Mouse (Mus musculus): ENCODE measurements around the gene Prkar1b. TPM values are rescaled to one million over a fixed set of nuclear protein-coding genes. Genes with fewer than 3 reads are reported as not detected.
A peak's percentile ranks its signal among the peaks of the same experiment; 100 is the strongest.

The Prkar1b gene
- polyA plus RNA-seq, 1 experiment from 2014 or later: 9.6 TPM

DNA sequence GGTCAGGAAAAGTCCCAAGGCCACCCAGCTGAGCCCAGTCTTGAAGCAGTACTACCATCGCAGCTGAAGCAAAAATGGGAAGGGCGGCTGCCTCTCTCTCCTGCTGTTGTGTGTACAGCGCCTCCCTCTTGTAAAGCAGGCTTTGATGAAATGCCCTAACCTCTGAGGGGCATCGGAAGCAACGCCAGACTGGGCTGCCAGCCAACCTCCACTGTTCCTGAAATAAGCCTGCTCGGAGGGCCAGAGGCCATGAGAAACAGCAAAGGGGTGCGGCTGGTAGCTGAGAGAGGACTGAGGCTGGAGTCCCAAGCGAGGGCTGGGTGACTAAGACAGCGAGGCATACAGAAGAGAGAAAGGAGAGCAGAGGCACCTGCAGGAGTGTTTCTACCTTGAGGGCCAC, 161.0 kb downstream of the Prkar1b start:
- 0 out of 2 replicates have a peak overlapping the region, but pooled peaks have one; percentile 8 for H3K4me2 ChIP-seq (replicated peaks; ENCODE audit: low read depth)
- H3K9me3 ChIP-seq (ENCODE audit: control insufficient read depth, low read length): no peaks in the 10 kb centered on the region
- WGBS: 22% methylated on average over 9 of the region's 9 CpGs
- peaks cover 8% of the 10 kb centered on the region for H3K36me3 ChIP-seq (ENCODE audit: control insufficient read depth, insufficient read depth, low read length)
- 0 out of 2 replicates have a peak, but pooled peaks cover 3% of the 10 kb centered on the region for H3K27me3 ChIP-seq (ENCODE audit: control insufficient read depth, insufficient read depth, low read length)
- no peak for TF ChIP-seq EP300 (optimal IDR thresholded peaks at IDR 0.05)
- TF ChIP-seq CTCF (IDR thresholded peaks at IDR 0.05; ENCODE audit: low read depth): peak; percentile 51
- H3K9ac ChIP-seq (ENCODE audit: low read length): no peak overlapping the region
- H3K4me3 ChIP-seq (ENCODE audit: low read depth, low read length): no peak overlapping the region
- peak overlapping the region; percentile 56 for H3K27ac ChIP-seq (replicated peaks)
- H3K4me1 ChIP-seq (replicated peaks; ENCODE audit: control insufficient read depth, insufficient read depth): peaks cover 12% of the 10 kb centered on the region; the same call in 1 of the 2 replicates
- ATAC-seq (ENCODE audit: low FRiP score, low TSS enrichment): peak; percentile 66
- DNase-seq (ENCODE audit: low spot score): peak; percentile 85

DNA sequence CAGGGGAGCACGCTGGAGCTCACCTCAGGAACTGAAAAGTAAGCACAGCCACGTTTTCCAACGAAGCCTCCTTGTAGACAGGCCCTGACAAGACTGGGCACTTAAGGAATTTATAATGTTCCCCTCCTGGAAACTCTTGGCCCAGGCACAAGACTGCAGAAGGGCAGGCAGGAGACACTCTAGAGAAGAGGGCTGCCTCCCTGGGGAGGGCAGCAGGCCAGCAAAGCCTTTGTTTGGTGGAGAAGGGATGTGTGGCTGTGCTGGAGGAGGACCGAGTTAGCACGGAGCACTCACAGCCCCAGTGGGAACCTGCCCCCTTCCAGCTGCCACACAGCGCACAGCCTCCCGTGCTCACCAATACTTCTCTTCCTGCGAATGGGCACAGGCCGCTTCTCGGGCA, 161.8 kb downstream of the Prkar1b start:
- Histone ChIP-seq H3K9me3 (ENCODE audit: control insufficient read depth, low read length) (no peaks in the 10 kb centered on the region), H3K4me3 (ENCODE audit: low read depth, low read length) (no peak overlapping the region), H3K27ac (replicated peaks) (peak overlapping the region; percentile 56), H3K4me2 (replicated peaks; ENCODE audit: low read depth) (no peak overlapping the region), H3K9ac (ENCODE audit: low read length) (no peak overlapping the region), H3K27me3 (ENCODE audit: control insufficient read depth, insufficient read depth, low read length) (0 out of 2 replicates have a peak, but pooled peaks cover 3% of the 10 kb centered on the region), H3K4me1 (replicated peaks; ENCODE audit: control insufficient read depth, insufficient read depth) (peaks cover 12% of the 10 kb centered on the region; the same call in 1 of the 2 replicates), H3K36me3 (ENCODE audit: control insufficient read depth, insufficient read depth, low read length) (peaks cover 11% of the 10 kb centered on the region)
- DNase-seq (ENCODE audit: low spot score) (no peak), ATAC-seq (ENCODE audit: low FRiP score, low TSS enrichment) (no peak; the same call in 1 of the 2 replicates)
- WGBS: 47% methylated on average over 10 of the region's 10 CpGs
- TF ChIP-seq CTCF (IDR thresholded peaks at IDR 0.05; ENCODE audit: low read depth): no peak
- no peak for TF ChIP-seq EP300 (optimal IDR thresholded peaks at IDR 0.05)

DNA sequence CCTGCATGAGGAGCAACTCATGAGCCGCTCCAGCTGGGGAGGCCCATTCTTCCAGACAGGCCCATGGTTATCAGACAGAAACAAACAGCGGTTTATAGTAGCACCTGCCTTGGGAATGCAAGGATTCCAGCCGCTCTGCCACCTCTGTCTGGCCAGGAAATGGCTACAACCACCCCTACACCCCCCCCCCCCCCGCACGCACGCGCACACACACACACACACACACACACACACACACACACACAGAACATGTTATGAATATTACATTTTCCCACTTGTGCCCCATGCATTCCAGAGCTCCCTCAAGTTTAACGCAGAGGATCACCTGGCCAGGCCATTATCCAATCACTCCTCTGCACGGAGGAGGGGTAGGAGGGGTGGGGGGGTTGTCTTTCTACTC, 167.9 kb downstream of the Prkar1b start:
- TF ChIP-seq CTCF (IDR thresholded peaks at IDR 0.05; ENCODE audit: low read depth): no peak
- no peak for TF ChIP-seq EP300 (optimal IDR thresholded peaks at IDR 0.05)
- no peaks in the 10 kb centered on the region for H3K27me3 ChIP-seq (ENCODE audit: control insufficient read depth, insufficient read depth, low read length)
- no peak overlapping the region for H3K9ac ChIP-seq (ENCODE audit: low read length)
- H3K9me3 ChIP-seq (ENCODE audit: control insufficient read depth, low read length): no peaks in the 10 kb centered on the region
- no peak overlapping the region for H3K4me2 ChIP-seq (replicated peaks; ENCODE audit: low read depth)
- no peak for DNase-seq (ENCODE audit: low spot score)
- peaks cover 20% of the 10 kb centered on the region for H3K36me3 ChIP-seq (ENCODE audit: control insufficient read depth, insufficient read depth, low read length)
- H3K27ac ChIP-seq (replicated peaks): no peak overlapping the region
- 73% methylated on average over 8 of the region's 9 CpGs for WGBS
- ATAC-seq (ENCODE audit: low FRiP score, low TSS enrichment): no peak
- H3K4me1 ChIP-seq (replicated peaks; ENCODE audit: control insufficient read depth, insufficient read depth): no peaks in the 10 kb centered on the region
- H3K4me3 ChIP-seq (ENCODE audit: low read depth, low read length): no peak overlapping the region

DNA sequence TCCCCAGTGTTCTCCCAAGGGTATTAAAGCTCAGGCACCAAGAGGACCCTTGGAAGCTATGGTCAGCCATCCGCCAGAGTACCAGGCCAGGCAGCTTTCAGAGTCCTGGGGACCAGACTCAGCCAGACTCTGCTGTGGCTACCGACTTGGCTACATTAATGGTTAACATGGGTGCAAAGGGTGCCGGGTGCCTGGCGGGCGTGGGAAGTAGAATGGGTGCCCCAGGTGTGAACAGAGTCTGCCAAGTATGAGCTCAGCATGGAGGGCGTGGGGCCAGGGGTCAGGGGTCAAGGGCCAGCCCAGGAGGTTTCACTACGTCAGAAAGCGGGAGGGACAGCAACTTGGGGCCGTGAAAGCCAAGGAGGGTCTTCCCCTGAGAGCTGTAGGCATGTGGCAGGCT, 169.2 kb downstream of the Prkar1b start:
- peak; percentile 51 for DNase-seq (ENCODE audit: low spot score)
- no peaks in the 10 kb centered on the region for H3K4me1 ChIP-seq (replicated peaks; ENCODE audit: control insufficient read depth, insufficient read depth)
- H3K4me2 ChIP-seq (replicated peaks; ENCODE audit: low read depth): no peak overlapping the region
- ATAC-seq (ENCODE audit: low FRiP score, low TSS enrichment): 0 out of 2 replicates have a peak, but pooled peaks have one; percentile 34
- no peak overlapping the region for H3K9ac ChIP-seq (ENCODE audit: low read length)
- 75% methylated on average over 9 of the region's 9 CpGs for WGBS
- H3K27ac ChIP-seq (replicated peaks): no peak overlapping the region
- H3K4me3 ChIP-seq (ENCODE audit: low read depth, low read length): no peak overlapping the region
- no peak for TF ChIP-seq EP300 (optimal IDR thresholded peaks at IDR 0.05)
- H3K36me3 ChIP-seq (ENCODE audit: control insufficient read depth, insufficient read depth, low read length): peaks cover 21% of the 10 kb centered on the region
- no peaks in the 10 kb centered on the region for H3K9me3 ChIP-seq (ENCODE audit: control insufficient read depth, low read length)
- no peaks in the 10 kb centered on the region for H3K27me3 ChIP-seq (ENCODE audit: control insufficient read depth, insufficient read depth, low read length)

DNA sequence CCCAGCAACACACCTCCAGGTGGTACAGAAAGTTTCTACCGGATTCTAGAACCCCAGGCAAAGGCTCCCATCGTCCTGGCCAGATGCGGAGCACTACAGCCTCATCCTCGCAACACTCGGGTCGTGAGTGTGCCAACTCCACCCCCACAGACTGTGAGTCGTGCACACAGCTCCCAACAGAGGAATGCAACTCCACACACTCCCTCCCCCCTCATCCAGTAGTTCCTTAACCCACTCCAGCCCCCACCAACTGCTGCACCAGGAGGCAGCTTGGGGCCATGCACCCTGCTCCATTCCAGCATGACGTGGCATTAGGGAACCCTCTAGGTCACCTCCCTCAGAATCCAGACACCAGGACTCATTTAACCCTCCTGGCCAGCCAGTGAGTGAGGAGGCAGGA, 170.0 kb downstream of the Prkar1b start:
- Histone ChIP-seq H3K4me2 (replicated peaks; ENCODE audit: low read depth) (no peak overlapping the region), H3K9me3 (ENCODE audit: control insufficient read depth, low read length) (no peaks in the 10 kb centered on the region), H3K4me1 (replicated peaks; ENCODE audit: control insufficient read depth, insufficient read depth) (no peaks in the 10 kb centered on the region), H3K27ac (replicated peaks) (no peak overlapping the region), H3K27me3 (ENCODE audit: control insufficient read depth, insufficient read depth, low read length) (no peaks in the 10 kb centered on the region), H3K36me3 (ENCODE audit: control insufficient read depth, insufficient read depth, low read length) (peaks cover 17% of the 10 kb centered on the region), H3K4me3 (ENCODE audit: low read depth, low read length) (no peak overlapping the region), H3K9ac (ENCODE audit: low read length) (no peak overlapping the region)
- TF ChIP-seq CTCF (IDR thresholded peaks at IDR 0.05; ENCODE audit: low read depth) (no peak), EP300 (optimal IDR thresholded peaks at IDR 0.05) (no peak)
- no peak for DNase-seq (ENCODE audit: low spot score)
- WGBS: 57% methylated on average over 8 of the region's 8 CpGs
- no peak; the same call in 1 of the 2 replicates for ATAC-seq (ENCODE audit: low FRiP score, low TSS enrichment)

GRCm38 (mm10) chr5:138977759-138978158, 172.0 kb downstream of the Prkar1b start:
- no peaks in the 10 kb centered on the region for H3K9me3 ChIP-seq (ENCODE audit: control insufficient read depth, low read length)
- no peak overlapping the region for H3K27ac ChIP-seq (replicated peaks)
- TF ChIP-seq EP300 (optimal IDR thresholded peaks at IDR 0.05) (no peak), CTCF (IDR thresholded peaks at IDR 0.05; ENCODE audit: low read depth) (no peak)
- no peaks in the 10 kb centered on the region for H3K27me3 ChIP-seq (ENCODE audit: control insufficient read depth, insufficient read depth, low read length)
- no peak overlapping the region for H3K4me3 ChIP-seq (ENCODE audit: low read depth, low read length)
- H3K4me1 ChIP-seq (replicated peaks; ENCODE audit: control insufficient read depth, insufficient read depth): no peaks in the 10 kb centered on the region
- peaks cover 10% of the 10 kb centered on the region for H3K36me3 ChIP-seq (ENCODE audit: control insufficient read depth, insufficient read depth, low read length)
- no peak overlapping the region for H3K9ac ChIP-seq (ENCODE audit: low read length)
- no peak overlapping the region for H3K4me2 ChIP-seq (replicated peaks; ENCODE audit: low read depth)
- 36% methylated on average over 3 of the region's 3 CpGs for WGBS
- ATAC-seq (ENCODE audit: low FRiP score, low TSS enrichment) (no peak), DNase-seq (ENCODE audit: low spot score) (no peak)

Data from stomach, postnatal 0 days (tissue).